Mouse (Mus musculus): Measurements from ENCODE around the gene Pdpn.

- no peak for TF ChIP-seq CTCF (IDR thresholded peaks at IDR 0.05; ENCODE audit: low read depth)
- TF ChIP-seq EP300 (IDR thresholded peaks at IDR 0.05; ENCODE audit: low read depth) = no peak
These were observed 837 bp upstream of the Pdpn start for GRCm38 (mm10) chr4:143300113-143300688.
